Mouse (Mus musculus): ENCODE measurements at regions not wholly inside any gene's neighbourhood (a gene's known extent, or its start where the extent isn't known, plus 50 kb on each side); places are given as distances from the start of the nearest gene placed in this dataset.

GRCm38 (mm10) chr2:74977348-74977747 is 151.7 kb downstream of the Mtx2 start:
- no peak overlapping the region for H3K4me3 ChIP-seq (ENCODE audit: low read length)
- no peaks in the 10 kb centered on the region for H3K9me3 ChIP-seq (ENCODE audit: low read length)
- H3K36me3 ChIP-seq (ENCODE audit: insufficient read depth, low read length), result no peaks in the 10 kb centered on the region
- H3K9ac ChIP-seq (replicated peaks; ENCODE audit: low read length), result no peak overlapping the region
- no peak overlapping the region for H3K27ac ChIP-seq
- H3K4me1 ChIP-seq (ENCODE audit: insufficient read depth, low read length), result no peaks in the 10 kb centered on the region
- DNase-seq (ENCODE audit: low spot score) (no peak), ATAC-seq (no peak)
- no peaks in the 10 kb centered on the region for H3K27me3 ChIP-seq (ENCODE audit: insufficient read depth, low read length)
- WGBS, result 94% methylated on average over 3 of the region's 3 CpGs
- no peak; the same call in 1 of the 2 replicates for TF ChIP-seq CTCF (IDR thresholded peaks at IDR 0.05; ENCODE audit: low read depth)
- H3K4me2 ChIP-seq (ENCODE audit: low read depth, low read length), result no peak overlapping the region

GRCm38 (mm10) chr2:74977828-74978227 is 152.2 kb downstream of the Mtx2 start:
- H3K9ac ChIP-seq (replicated peaks; ENCODE audit: low read length), result no peak overlapping the region
- H3K9me3 ChIP-seq (ENCODE audit: low read length), result no peaks in the 10 kb centered on the region
- H3K27ac ChIP-seq, result no peak overlapping the region
- no peaks in the 10 kb centered on the region for H3K27me3 ChIP-seq (ENCODE audit: insufficient read depth, low read length)
- WGBS, result 84% methylated on average over 1 of the region's 1 CpGs
- DNase-seq (ENCODE audit: low spot score) (no peak), ATAC-seq (no peak)
- no peaks in the 10 kb centered on the region for H3K36me3 ChIP-seq (ENCODE audit: insufficient read depth, low read length)
- H3K4me2 ChIP-seq (ENCODE audit: low read depth, low read length), result no peak overlapping the region
- no peak overlapping the region for H3K4me3 ChIP-seq (ENCODE audit: low read length)
- no peak for TF ChIP-seq CTCF (IDR thresholded peaks at IDR 0.05; ENCODE audit: low read depth)
- H3K4me1 ChIP-seq (ENCODE audit: insufficient read depth, low read length), result no peaks in the 10 kb centered on the region

DNA sequence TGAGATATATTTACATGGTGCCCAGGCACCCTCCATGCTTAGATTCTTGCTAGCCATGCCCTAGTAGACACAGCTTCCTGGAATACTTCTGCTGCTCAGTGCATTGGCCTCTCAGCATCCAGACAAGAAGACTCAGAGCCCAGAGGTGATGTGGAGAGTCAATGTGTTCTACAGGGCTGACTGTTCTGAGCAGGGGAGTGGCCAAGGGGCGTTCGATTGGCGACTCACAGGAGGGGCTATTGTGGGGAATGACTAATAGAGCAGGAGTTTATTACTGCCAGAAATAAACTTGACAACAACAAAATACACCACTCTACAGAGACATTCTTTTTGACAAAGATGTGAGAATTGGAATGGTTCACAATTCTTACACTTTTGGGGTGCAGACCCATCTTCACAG is 156.3 kb downstream of the Mtx2 start:
- Histone ChIP-seq H3K9me3 (ENCODE audit: low read length) (no peaks in the 10 kb centered on the region), H3K27ac (no peak overlapping the region), H3K4me1 (ENCODE audit: insufficient read depth, low read length) (no peaks in the 10 kb centered on the region), H3K36me3 (ENCODE audit: insufficient read depth, low read length) (no peaks in the 10 kb centered on the region), H3K4me2 (ENCODE audit: low read depth, low read length) (no peak overlapping the region), H3K9ac (replicated peaks; ENCODE audit: low read length) (no peak overlapping the region), H3K27me3 (ENCODE audit: insufficient read depth, low read length) (no peaks in the 10 kb centered on the region), H3K4me3 (ENCODE audit: low read length) (no peak overlapping the region)
- DNase-seq (ENCODE audit: low spot score) (no peak), ATAC-seq (no peak)
- no peak for TF ChIP-seq CTCF (IDR thresholded peaks at IDR 0.05; ENCODE audit: low read depth)
- WGBS, result 85% methylated on average over 3 of the region's 3 CpGs

DNA sequence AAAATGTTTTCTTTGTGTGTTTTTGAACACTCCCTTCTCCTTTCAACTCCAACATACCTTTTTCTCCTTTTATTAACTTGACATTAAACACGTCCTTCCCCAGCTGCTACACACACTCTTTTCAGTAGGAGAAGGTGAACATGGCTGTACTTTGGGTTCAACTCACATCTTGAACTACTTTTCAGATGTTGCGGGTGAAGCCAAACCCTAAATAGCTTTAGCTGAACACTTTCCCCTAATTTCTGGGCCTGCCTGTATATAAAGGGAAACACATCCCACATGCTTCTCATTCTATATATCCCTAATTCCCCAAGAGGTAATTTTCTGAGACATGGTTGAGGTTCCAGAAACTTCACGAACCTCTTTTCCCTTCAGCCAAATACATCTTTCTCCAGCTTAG is 168.2 kb downstream of the Mtx2 start:
- WGBS, result 81% methylated on average over 3 of the region's 3 CpGs
- Histone ChIP-seq H3K9me3 (ENCODE audit: low read length) (no peaks in the 10 kb centered on the region), H3K4me2 (ENCODE audit: low read depth, low read length) (no peak overlapping the region)

DNA sequence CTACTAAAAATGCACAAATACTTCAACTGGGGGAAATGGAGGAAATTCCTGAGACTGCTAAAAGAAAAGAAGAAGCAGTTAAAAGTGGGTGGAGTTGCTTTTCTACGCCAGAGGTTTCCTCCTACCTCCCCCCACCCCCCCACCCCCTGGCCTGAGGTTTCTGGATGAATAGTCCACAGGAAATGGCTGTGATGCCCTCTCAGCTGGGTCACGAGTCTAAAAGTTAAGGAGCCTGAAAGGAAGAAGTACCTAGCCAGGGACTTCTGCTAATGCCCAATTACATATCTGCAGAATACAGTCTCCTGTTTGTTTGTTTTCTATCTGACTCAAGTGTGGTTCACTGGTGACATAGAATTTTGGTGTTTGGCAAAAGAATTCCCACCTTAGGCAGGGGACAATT is 169.4 kb downstream of the Mtx2 start:
- WGBS, result 47% methylated on average over 2 of the region's 2 CpGs
- Histone ChIP-seq H3K4me2 (ENCODE audit: low read depth, low read length) (no peak overlapping the region), H3K27me3 (ENCODE audit: insufficient read depth, low read length) (no peaks in the 10 kb centered on the region), H3K4me1 (ENCODE audit: insufficient read depth, low read length) (no peaks in the 10 kb centered on the region), H3K9me3 (ENCODE audit: low read length) (no peaks in the 10 kb centered on the region), H3K36me3 (ENCODE audit: insufficient read depth, low read length) (no peaks in the 10 kb centered on the region), H3K27ac (no peak overlapping the region), H3K9ac (replicated peaks; ENCODE audit: low read length) (no peak overlapping the region), H3K4me3 (ENCODE audit: low read length) (no peak overlapping the region)
- ATAC-seq (no peak), DNase-seq (ENCODE audit: low spot score) (no peak)
- no peak for TF ChIP-seq CTCF (IDR thresholded peaks at IDR 0.05; ENCODE audit: low read depth)

More for the DNA sequence above, 168.2 kb downstream of the Mtx2 start:
- Histone ChIP-seq H3K27ac (no peak overlapping the region), H3K27me3 (ENCODE audit: insufficient read depth, low read length) (no peaks in the 10 kb centered on the region), H3K4me3 (ENCODE audit: low read length) (no peak overlapping the region), H3K4me1 (ENCODE audit: insufficient read depth, low read length) (no peaks in the 10 kb centered on the region), H3K9ac (replicated peaks; ENCODE audit: low read length) (no peak overlapping the region), H3K36me3 (ENCODE audit: insufficient read depth, low read length) (no peaks in the 10 kb centered on the region)
- DNase-seq (ENCODE audit: low spot score) (no peak), ATAC-seq (no peak)
- TF ChIP-seq CTCF (IDR thresholded peaks at IDR 0.05; ENCODE audit: low read depth), result no peak

DNA sequence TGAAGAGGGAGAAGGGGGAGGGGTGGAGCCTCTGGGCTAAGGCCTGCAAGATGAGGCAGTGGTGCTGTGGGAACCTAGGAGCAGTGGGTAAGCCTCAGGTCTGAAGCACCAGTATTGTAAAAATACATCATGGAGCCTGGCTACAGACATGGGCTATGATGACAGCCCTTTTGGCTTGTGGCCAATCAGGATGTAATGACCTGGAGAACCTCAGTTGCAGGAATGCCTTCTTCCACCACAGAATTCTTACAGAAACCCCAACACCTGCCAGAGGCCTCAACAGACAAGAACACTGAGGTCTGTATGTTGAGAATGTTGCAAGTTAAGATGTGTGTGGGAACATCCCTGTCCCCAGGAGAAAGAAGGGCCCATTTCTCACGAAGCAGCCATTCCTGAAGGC is 172.1 kb downstream of the Mtx2 start:
- H3K4me2 ChIP-seq (ENCODE audit: low read depth, low read length), result no peak overlapping the region
- H3K4me1 ChIP-seq (ENCODE audit: insufficient read depth, low read length), result peaks cover 5% of the 10 kb centered on the region; the same call in 1 of the 2 replicates
- no peaks in the 10 kb centered on the region for H3K36me3 ChIP-seq (ENCODE audit: insufficient read depth, low read length)
- H3K4me3 ChIP-seq (ENCODE audit: low read length), result no peak overlapping the region
- 86% methylated on average over 1 of the region's 1 CpGs for WGBS
- H3K27ac ChIP-seq, result no peak overlapping the region
- DNase-seq (ENCODE audit: low spot score), result no peak
- no peaks in the 10 kb centered on the region for H3K27me3 ChIP-seq (ENCODE audit: insufficient read depth, low read length)
- ATAC-seq, result no peak
- H3K9ac ChIP-seq (replicated peaks; ENCODE audit: low read length), result no peak overlapping the region
- H3K9me3 ChIP-seq (ENCODE audit: low read length), result no peaks in the 10 kb centered on the region
- TF ChIP-seq CTCF (IDR thresholded peaks at IDR 0.05; ENCODE audit: low read depth), result no peak

GRCm38 (mm10) chr2:75000368-75000796 is 174.8 kb downstream of the Mtx2 start:
- no peak overlapping the region for H3K9ac ChIP-seq (replicated peaks; ENCODE audit: low read length)
- no peaks in the 10 kb centered on the region for H3K27me3 ChIP-seq (ENCODE audit: insufficient read depth, low read length)
- H3K4me1 ChIP-seq (ENCODE audit: insufficient read depth, low read length), result peaks cover 5% of the 10 kb centered on the region; the same call in 1 of the 2 replicates
- H3K4me3 ChIP-seq (ENCODE audit: low read length), result no peak overlapping the region
- ATAC-seq (no peak), DNase-seq (ENCODE audit: low spot score) (no peak)
- H3K9me3 ChIP-seq (ENCODE audit: low read length), result no peaks in the 10 kb centered on the region
- no peaks in the 10 kb centered on the region for H3K36me3 ChIP-seq (ENCODE audit: insufficient read depth, low read length)
- no peak overlapping the region for H3K4me2 ChIP-seq (ENCODE audit: low read depth, low read length)
- WGBS, result 53% methylated on average over 10 of the region's 10 CpGs
- no peak overlapping the region for H3K27ac ChIP-seq
- no peak for TF ChIP-seq CTCF (IDR thresholded peaks at IDR 0.05; ENCODE audit: low read depth)

All from hindbrain, postnatal 0 days (tissue).